Mouse (Mus musculus) C2C12 (cell line): Measurements from ENCODE around the gene Plxna4. TPM values are rescaled to one million over a fixed set of nuclear protein-coding genes. Genes with fewer than 3 reads are reported as not detected.

ENCODE experiments used
- H3K27me3 ChIP-seq: one replicate; pipeline ENCODE4 v1.6.1; 2011; ENCODE audit not compliant: control insufficient read depth, insufficient read depth, insufficient read length
- H3K36me3 ChIP-seq: one replicate; pipeline ENCODE4 v1.6.1; 2011; ENCODE audit not compliant: control insufficient read depth, insufficient read depth
- H3K4me3 ChIP-seq: one replicate; pipeline ENCODE4 v1.5.1; 2011; ENCODE audit warnings: mild to moderate bottlenecking, control low read depth; ENCODE audit not compliant: poor library complexity, insufficient read depth, severe bottlenecking
- H3K79me2 ChIP-seq: one replicate; pipeline ENCODE4 v1.6.1; 2011; ENCODE audit not compliant: control insufficient read depth, insufficient read depth
- H3K79me3 ChIP-seq: one replicate; pipeline ENCODE4 v1.6.1; 2011; ENCODE audit warnings: low read depth, control low read depth
- H3ac ChIP-seq: one replicate; pipeline ENCODE3; 2011; ENCODE audit warnings: low read depth; ENCODE audit not compliant: control insufficient read depth, insufficient read length
- CEBPB ChIP-seq: IDR thresholded peaks from one replicate; pipeline ENCODE4 v1.6.1; 2011; ENCODE audit warnings: low read depth, mild to moderate bottlenecking, control low read depth, moderate library complexity
- CTCF ChIP-seq: IDR thresholded peaks from one replicate; pipeline ENCODE4 v1.5.1; 2011; ENCODE audit not compliant: control insufficient read depth, insufficient read depth, insufficient read length
- FOSL1 ChIP-seq: IDR thresholded peaks from one replicate; pipeline ENCODE4 v1.8.0; 2011; ENCODE audit warnings: mild to moderate bottlenecking, low read length; ENCODE audit not compliant: poor library complexity, insufficient read depth, severe bottlenecking
- MAX ChIP-seq: IDR thresholded peaks from one replicate; pipeline ENCODE4 v1.6.1; 2011; ENCODE audit warnings: mild to moderate bottlenecking, control low read depth
- MYOD1 ChIP-seq: IDR thresholded peaks from one replicate; pipeline ENCODE4 v1.6.1; 2011; ENCODE audit warnings: low read depth; ENCODE audit not compliant: control insufficient read depth, insufficient read length
- MYOG ChIP-seq: IDR thresholded peaks from one replicate; pipeline ENCODE4 v1.6.1; 2011; ENCODE audit not compliant: control insufficient read depth, insufficient read length; ENCODE audit errors: extremely low read depth
- USF1 ChIP-seq: IDR thresholded peaks from one replicate; pipeline ENCODE4 v1.6.1; 2011; ENCODE audit warnings: low read depth, mild to moderate bottlenecking, control low read depth, moderate library complexity
- polyA plus RNA-seq: library from polyadenylated mRNA; unstranded; fragments of >200 nt; fragmentation: generic; extraction: Trizol; gene quantifications from one replicate; pipeline ENCODE4 v1.2.1, GENCODE M21; 2012; ENCODE audit warnings: missing spikeins

Plxna4 gene
- polyA plus RNA-seq, 1 experiment: 0.19 TPM

DNA sequence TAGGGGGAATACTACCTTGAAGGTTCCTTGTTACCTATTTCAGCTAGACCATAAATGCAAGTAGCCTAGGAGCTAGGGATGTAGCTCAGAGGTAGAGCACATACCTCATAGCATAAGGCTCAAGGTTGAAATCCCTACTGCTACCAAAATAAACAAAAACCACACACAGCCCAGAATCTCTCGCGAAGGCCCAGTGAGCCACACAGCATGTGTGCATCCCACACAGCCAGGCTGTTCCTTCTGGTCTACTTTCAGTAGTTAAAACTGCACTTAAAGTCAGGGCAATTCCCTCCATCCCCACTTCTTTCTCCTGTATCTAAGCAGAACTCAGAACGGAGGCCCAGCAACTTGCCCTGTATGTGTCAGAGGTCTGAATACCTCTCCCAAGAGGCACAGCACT lies 116.4 kb downstream of the Plxna4 start:
- Histone ChIP-seq H3K27me3 (no peaks in the 10 kb centered on the region), H3K79me2 (no peaks in the 10 kb centered on the region), H3ac (no peak overlapping the region), H3K4me3 (no peak overlapping the region), H3K79me3 (no peaks in the 10 kb centered on the region), H3K36me3 (no peaks in the 10 kb centered on the region)
- no peak for TF ChIP-seq MYOG
- no peak for TF ChIP-seq CEBPB
- no peak for TF ChIP-seq FOSL1
- TF ChIP-seq USF1: no peak
- no peak for TF ChIP-seq MAX
- TF ChIP-seq MYOD1: no peak
- TF ChIP-seq CTCF: no peak

DNA sequence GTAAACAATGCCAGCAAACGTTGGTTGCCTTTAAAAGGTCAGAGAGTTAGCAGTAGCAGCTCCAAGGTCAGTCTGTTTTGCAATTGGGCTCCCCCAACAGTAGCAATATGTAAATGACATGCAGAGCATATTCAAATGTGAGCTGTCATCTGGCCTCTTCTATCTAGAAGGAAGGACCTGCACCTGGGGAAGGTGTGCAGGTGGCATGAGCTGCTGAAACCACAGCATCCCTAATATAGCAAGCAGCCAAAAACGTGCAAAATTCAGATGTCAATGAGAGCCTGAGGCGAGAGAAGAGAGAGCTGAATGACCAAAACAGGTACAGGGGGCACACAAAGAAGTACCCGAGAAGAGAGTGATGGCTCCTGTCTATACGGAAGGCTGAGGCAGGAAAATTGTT lies 118.8 kb downstream of the Plxna4 start:
- TF ChIP-seq USF1 (no peak), MYOG (no peak), MAX (no peak), CEBPB (no peak), FOSL1 (no peak), MYOD1 (no peak), CTCF (no peak)
- no peaks in the 10 kb centered on the region for H3K27me3 ChIP-seq
- no peak overlapping the region for H3K4me3 ChIP-seq
- H3ac ChIP-seq: no peak overlapping the region
- H3K79me2 ChIP-seq: no peaks in the 10 kb centered on the region
- H3K79me3 ChIP-seq: no peaks in the 10 kb centered on the region
- no peaks in the 10 kb centered on the region for H3K36me3 ChIP-seq

DNA sequence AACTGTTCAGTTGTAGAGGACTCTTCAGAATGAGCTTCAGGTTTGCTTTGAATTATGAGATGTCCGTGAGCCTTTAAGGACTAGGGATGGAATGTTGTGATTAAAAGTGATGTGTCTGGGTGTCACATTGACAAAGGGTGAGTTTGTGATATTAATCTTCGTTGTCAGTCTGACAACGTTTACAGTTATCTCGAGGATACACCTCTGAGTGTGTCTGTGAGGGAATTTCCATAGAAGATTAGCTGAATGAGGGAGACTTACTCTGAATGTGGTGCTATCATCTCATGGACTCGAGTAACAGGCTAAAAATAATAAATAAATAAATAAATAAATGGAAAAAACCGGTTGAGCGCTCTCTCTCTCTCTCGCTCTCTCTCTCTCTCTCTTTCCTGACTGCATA lies 122.9 kb downstream of the Plxna4 start:
- H3K4me3 ChIP-seq: no peak overlapping the region
- TF ChIP-seq MAX (no peak), FOSL1 (no peak), CTCF (no peak), USF1 (no peak), MYOG (no peak), MYOD1 (no peak), CEBPB (no peak)
- no peaks in the 10 kb centered on the region for H3K79me3 ChIP-seq
- H3K36me3 ChIP-seq: no peaks in the 10 kb centered on the region
- H3K79me2 ChIP-seq: no peaks in the 10 kb centered on the region
- no peaks in the 10 kb centered on the region for H3K27me3 ChIP-seq
- no peak overlapping the region for H3ac ChIP-seq

DNA sequence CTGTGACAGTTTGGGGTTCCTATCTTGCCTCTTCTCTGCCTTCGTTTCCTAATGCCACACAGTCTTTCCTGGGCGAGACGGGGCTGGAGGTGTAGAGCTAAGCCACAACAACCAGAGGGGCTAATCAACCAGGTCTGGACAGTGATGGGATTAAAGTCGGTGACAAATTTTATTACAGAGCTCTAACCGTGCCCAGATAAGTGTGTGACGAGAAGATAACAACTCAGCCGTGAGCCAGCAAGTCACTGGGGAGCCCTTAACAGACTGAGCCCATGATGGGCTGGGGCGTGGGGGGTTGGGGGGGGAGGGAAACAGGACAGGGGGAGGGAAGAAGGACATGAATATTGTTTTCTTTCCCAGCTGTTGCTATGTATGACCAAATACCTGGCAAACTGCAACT lies 123.4 kb downstream of the Plxna4 start:
- H3K36me3 ChIP-seq: no peaks in the 10 kb centered on the region
- no peak overlapping the region for H3K4me3 ChIP-seq
- H3K27me3 ChIP-seq: no peaks in the 10 kb centered on the region
- no peaks in the 10 kb centered on the region for H3K79me3 ChIP-seq
- H3ac ChIP-seq: no peak overlapping the region
- H3K79me2 ChIP-seq: no peaks in the 10 kb centered on the region
- TF ChIP-seq MAX: no peak
- TF ChIP-seq FOSL1: no peak

DNA sequence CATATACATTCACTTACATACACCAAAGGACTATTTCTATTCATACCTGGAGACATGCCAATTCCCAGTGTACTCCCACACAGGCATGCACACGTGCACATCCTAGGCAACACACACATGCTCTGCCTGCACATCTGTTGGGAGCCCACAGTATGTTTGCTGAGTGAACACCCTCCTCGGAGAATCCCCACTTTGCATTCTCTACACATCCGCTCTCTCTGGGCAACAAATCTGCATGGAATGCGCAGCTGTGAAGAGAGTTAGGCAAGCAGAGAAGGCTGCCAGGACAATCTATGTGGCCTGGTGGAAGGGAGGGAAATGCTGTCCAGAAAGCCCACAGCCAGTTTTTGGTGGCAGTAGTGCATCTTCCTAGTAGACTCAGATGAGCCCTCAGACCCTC lies 123.9 kb downstream of the Plxna4 start:
- Histone ChIP-seq H3K79me3 (no peaks in the 10 kb centered on the region), H3K4me3 (no peak overlapping the region), H3ac (no peak overlapping the region), H3K27me3 (no peaks in the 10 kb centered on the region), H3K79me2 (no peaks in the 10 kb centered on the region), H3K36me3 (no peaks in the 10 kb centered on the region)
- TF ChIP-seq MAX: no peak
- no peak for TF ChIP-seq USF1

DNA sequence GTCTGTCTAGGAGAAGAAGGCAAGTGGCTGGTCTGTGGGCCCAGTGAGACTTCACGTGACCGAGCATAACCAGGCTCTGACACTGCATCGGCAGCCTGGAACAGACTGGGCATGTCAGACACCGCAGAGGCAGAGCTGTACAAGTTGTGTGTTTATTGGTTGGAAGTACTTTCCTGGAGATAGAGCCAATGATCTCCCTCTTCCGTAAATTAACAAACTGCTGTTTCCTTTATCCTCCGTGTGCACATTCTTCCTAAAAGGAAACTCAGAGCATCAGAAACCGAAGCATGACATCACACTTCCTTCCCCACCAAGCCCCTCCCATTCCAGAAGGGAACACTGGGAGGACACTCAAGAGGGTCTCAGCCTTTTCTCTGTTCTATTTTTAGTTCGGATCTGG lies 127.6 kb downstream of the Plxna4 start:
- H3ac ChIP-seq: no peak overlapping the region
- no peaks in the 10 kb centered on the region for H3K27me3 ChIP-seq
- H3K79me2 ChIP-seq: no peaks in the 10 kb centered on the region
- no peak for TF ChIP-seq CEBPB
- no peak for TF ChIP-seq CTCF
- no peak for TF ChIP-seq MYOG
- no peak for TF ChIP-seq FOSL1
- no peak for TF ChIP-seq MYOD1
- no peak for TF ChIP-seq USF1
- TF ChIP-seq MAX: no peak
- H3K4me3 ChIP-seq: no peak overlapping the region
- H3K36me3 ChIP-seq: no peaks in the 10 kb centered on the region
- H3K79me3 ChIP-seq: no peaks in the 10 kb centered on the region

DNA sequence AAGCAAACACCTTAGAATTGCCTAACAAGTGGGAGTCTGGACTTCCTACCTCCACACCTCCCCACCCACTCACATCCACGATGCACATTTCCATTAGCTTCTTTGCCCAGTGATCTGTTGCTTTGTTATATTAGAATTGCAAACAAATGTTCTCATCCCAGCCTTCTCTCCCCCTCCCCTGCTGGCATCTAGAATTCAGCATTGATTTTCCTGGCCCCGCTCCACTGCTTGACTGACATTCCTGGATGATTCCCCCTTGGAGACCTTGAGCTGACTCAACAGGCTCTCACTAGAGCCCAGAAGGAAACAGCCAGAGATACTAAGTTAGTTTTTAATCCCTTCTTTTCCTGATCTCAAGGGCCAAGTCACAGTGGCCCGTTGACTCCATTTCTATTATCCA lies 131.4 kb downstream of the Plxna4 start:
- H3K79me3 ChIP-seq: no peaks in the 10 kb centered on the region
- no peaks in the 10 kb centered on the region for H3K27me3 ChIP-seq
- no peak for TF ChIP-seq MYOG
- TF ChIP-seq CEBPB: no peak
- no peak for TF ChIP-seq CTCF
- TF ChIP-seq MYOD1: no peak
- TF ChIP-seq FOSL1: no peak
- TF ChIP-seq MAX: no peak
- TF ChIP-seq USF1: no peak
- H3K79me2 ChIP-seq: no peaks in the 10 kb centered on the region
- H3K4me3 ChIP-seq: no peak overlapping the region
- no peaks in the 10 kb centered on the region for H3K36me3 ChIP-seq
- H3ac ChIP-seq: no peak overlapping the region
